Mouse (Mus musculus): Measurements from ENCODE around the gene Wsb2.

- TF ChIP-seq CTCF (IDR thresholded peaks at IDR 0.05; ENCODE audit: borderline replicate concordance, control insufficient read depth, extremely low read depth, insufficient read depth, low read length, poor library complexity) (no peak), POLR2A (IDR thresholded peaks at IDR 0.05; ENCODE audit: control insufficient read depth, extremely low read depth, insufficient read depth, low read length, poor library complexity) (no peak)
Observed at GRCm38 (mm10) chr5:117417442-117417841, 60.3 kb downstream of the Wsb2 start.

Measured in thymus, adult 2 months (tissue).